Mouse (Mus musculus) testis, adult 2 months (tissue): Measurements from ENCODE around the gene Cpne2.

ENCODE experiments used
- CTCF ChIP-seq: fragments of 200-500 bp; IDR thresholded peaks from 2 replicates; pipeline ENCODE4 v1.5.1; 2012; ENCODE audit warnings: low read depth, mild to moderate bottlenecking, inconsistent platforms, low read length, moderate library complexity; ENCODE audit not compliant: control insufficient read depth, insufficient read depth, insufficient replicate concordance
- POLR2A ChIP-seq: fragments of 200-500 bp; IDR thresholded peaks from 2 replicates; pipeline ENCODE4 v1.6.1; 2012; ENCODE audit warnings: low read depth, mild to moderate bottlenecking, inconsistent platforms, low read length, moderate library complexity; ENCODE audit not compliant: control insufficient read depth

GRCm38 (mm10) chr8:94575148-94575547 is 42.4 kb downstream of the Cpne2 start:
- TF ChIP-seq POLR2A, result no peak
- no peak for TF ChIP-seq CTCF
